Mouse (Mus musculus) monocyte, adult 2 months (primary cell): ENCODE data around the gene Lcn2.

Source experiments
- DNase-seq, 2 experiments: peaks; one replicate each; pipeline ENCODE4 v3.0.0; 2022; ENCODE audit warnings: low spot score in 2 of 2, low read depth in 1 of 2

Gene Lcn2

DNA sequence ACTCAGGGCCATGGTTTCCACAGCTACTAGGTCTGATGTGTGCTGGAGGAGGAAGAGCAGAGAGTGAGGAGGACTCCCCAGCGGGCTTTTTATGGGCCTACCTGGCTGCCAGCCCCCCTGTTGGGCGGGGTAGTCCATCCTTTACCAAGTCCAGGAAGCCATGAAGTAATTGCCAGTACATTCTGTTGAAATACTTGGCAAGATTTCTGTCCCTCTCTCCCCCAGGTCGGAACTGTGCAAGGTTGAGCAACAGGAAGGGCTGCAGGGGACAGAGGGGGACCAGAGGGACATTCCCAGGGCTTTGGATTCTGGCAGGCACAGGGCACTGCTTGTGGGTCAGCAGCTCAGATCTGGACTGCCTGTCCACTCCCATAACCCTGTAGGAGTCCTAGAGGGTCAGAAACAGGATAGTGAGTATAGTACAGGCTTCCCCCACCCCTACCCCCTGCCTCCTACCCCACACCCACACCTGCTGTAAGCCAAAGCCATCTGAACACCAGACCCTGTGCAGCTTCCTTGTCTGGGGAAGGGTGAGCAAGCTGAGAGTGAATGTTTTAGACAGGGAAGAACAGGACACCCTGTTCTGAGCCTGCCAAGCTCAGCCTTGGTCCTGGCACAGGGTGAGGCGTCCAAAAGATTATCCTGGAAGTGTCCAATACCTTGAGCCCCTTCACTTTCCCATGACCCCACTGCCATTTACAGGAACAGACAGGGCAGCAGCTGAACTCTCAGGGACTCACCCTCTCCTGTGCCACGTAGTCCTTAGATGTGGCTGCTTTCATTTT lies at the start of gene Lcn2:
Lcn2 (minus strand) TSS at position 547 of the 785 bp plus-strand sequence.
- no peak for DNase-seq

DNA sequence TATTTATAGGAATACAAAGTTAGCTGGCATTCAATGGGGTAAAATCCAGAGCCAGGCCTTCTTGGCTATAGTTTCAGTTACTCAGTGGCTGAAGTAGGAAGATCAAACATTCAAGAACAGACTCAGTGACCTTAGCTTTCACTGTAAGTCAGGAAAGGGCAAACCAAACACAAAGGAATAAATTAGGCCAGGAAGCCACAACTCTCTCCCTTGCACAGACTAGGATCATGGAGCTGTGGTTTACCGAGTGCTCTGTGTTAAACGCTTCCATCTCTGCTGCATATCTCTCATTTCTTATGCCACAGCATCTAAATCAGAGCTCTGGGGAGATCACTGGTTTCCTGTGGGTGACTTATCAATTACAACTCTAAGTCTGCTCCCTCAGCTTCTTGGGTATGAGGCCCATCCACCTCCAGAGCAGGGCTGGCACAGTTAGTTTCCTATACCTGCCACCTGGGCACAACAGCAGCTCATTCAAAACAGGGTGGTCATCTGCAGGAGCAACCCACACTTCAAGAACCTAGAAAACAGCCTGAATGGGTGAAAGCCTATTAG lies 49.6 kb upstream of the Lcn2 start:
- no peak for DNase-seq

DNA sequence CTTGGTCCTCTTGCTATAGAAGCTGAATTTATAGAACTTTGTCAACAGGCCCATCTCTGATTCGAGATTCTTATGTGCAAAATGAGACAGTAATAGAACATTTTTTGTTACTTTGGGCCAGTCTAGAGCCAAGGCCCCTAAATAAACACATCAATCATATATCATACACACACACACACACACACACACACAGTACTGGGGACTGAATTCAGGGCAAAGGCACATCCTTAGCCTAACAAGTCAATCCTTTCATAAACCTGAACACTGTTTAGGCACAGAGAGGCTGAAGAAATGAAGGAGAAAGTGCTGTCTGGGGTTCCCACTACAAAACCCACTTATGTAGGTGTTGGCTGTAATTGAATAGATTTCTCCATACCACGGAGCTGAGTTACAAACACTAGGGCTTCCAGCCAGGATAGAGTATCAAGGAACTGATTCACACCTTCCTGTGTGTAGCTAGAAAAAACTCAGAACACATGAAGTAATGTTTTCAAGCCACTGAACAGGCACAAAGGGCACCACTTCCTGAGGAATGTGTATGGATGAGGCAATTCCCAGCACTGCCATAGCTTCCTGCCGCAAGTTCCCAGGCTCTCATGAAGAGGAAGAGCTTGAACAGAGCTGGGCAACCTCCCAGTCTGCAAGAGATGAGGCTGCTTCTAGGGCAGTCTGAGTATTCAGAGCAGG lies 48.8 kb upstream of the Lcn2 start:
- no peak for DNase-seq

DNA sequence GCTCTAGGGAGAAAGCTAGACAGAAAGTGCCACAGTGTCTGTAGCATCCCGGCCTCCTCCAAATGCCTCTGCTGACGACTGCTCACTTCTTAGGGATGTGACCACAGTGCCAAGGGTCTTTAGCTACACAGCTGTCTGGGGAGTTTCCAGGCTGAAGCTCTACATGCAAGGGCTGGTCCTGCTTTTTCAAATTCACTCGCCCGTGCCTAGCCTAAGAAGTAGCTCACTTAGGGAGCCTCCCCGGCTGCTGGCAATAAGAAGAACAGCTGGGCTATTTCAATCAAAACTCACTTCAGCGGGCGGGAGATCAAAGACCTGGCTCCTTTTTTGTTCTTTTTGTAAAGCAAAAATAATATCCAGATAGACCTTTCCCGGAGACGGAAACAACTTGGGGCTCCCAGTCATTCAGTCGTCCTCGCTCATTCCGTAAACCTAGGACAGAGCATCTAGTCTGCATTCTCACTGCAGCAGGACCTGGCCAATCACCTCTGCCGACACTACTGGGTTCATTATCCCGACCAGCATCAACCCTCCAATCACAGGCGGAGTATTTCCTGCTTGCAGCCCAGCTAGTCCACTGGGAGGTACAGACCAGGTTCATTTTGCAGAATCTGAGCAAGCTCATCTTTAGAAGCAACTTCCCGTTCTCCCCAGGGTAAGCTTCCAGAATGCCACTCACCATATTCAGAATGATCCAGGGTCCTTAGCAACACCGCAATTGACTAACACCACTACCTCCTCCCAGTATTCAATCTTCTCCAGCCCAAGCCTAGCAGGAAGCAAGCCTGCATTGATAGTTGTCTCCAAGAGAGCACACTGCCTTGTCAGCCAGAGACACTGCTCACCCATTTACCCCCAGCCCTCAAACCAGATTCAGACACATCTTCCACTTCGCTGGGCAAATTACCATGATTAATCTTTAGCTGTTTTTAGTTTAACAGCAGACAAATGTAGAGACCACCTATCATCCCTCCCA lies 42.9 kb upstream of the Lcn2 start:
- DNase-seq, result no peak

DNA sequence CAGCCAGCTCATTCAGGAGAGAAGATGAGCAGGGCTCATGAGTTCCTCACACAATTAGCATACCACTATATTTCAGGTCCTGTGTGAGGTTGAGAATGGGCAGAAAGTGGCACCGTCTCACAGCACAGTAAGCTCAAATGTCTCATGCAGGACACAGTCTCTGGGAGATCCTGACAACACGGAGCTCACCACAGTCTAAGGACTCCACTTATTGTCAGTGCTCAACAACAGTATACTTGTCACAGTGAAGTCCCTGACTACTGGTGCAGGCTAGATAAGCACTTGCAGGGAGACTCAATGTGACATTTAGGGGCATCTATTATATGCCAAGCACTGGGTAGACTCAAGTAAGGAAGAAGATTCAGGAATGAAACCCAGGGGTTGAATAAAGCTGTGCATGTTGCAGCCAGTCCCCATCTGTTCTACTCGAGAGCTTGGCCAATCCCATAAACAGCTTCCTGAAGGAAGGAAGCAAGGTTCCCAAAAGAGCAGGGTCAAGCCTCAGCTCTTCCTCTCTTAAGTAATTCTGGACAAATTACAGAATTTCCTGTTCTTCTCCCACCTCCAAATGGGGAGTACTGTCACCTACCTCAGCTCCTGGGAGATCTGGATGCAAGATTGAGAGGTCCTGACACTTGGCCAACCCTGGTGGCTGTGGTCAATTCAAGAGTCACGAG lies 41.3 kb upstream of the Lcn2 start:
- no peak for DNase-seq

GRCm38 (mm10) chr2:32428262-32428722 lies 40.2 kb upstream of the Lcn2 start:
- DNase-seq, result no peak

GRCm38 (mm10) chr2:32427720-32428119 lies 39.7 kb upstream of the Lcn2 start:
- no peak for DNase-seq

GRCm38 (mm10) chr2:32426141-32426540 lies 38.1 kb upstream of the Lcn2 start:
- no peak for DNase-seq

GRCm38 (mm10) chr2:32425568-32425967 lies 37.5 kb upstream of the Lcn2 start:
- no peak for DNase-seq

GRCm38 (mm10) chr2:32424796-32425195 lies 36.7 kb upstream of the Lcn2 start:
- DNase-seq, result no peak

- DNase-seq, result peak in 1 of 2 experiments; percentile 35
These were observed 35.7 kb upstream of the Lcn2 start for GRCm38 (mm10) chr2:32423481-32424331.

DNA sequence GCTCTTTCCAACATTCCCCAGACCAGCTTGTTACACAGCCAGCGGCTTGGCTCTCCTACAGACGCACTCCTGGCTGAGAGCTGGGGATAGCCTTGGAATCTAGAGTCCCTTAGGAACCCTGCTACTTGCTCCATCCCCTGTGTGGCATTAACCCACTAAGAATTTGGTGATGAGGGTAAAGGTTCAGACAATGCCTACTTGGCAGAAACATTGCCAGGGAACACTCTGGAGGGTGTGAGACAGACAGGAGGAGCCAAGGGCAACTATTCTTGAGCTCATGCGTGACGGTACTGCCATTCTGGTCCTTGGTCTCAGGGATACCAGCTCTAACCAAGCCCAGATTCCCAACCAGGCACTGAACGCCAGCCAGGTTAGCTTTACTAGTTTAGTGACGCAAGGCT lies 33.8 kb upstream of the Lcn2 start:
- no peak for DNase-seq

DNA sequence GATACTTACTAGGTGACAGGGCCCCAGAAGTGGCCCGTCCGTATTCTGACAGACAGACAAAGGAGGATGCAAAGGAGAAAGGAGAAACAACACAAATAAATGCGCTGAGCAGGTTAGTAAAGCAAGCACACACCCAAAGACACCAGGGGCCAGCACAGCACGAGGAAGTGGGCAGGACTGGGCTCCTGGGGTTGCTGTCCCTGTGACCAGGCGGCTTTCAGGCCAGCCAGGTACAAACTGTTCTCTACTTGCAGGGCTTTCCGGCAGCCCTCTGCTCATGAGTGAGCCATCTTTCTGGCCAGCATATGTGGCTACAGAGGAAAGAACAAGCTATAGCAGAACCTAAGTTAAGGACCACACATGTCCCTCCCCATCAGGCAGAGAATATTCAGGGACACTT lies 32.6 kb upstream of the Lcn2 start:
- DNase-seq, result no peak

DNA sequence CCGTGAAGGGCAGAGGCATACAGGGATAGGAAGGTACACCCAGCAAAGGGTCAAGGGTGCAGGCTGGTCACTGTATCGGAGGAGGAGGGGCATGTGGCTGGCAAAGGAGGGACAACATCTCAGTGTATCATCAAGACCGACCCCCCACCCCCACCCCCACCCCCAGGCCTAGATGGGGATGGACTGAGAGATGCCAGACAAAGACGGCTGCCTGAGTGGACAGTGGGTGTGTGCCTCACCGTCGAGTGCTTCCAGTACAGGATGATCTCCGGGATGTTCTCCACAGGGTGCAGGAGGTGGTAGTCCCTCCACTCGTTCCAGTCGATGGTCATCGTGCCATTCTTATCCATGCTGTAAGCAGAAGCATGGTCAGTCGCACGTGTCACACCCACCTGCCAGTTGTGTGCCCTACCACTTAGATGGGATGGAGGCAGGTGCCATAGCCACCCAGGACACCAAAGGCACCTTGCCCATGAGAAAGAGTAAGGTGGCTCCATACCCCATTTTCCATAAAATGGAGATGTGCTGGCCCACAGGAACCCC lies 32.1 kb upstream of the Lcn2 start:
- no peak for DNase-seq

- DNase-seq, result no peak
These were observed 31.3 kb upstream of the Lcn2 start for GRCm38 (mm10) chr2:32419359-32419758.

DNA sequence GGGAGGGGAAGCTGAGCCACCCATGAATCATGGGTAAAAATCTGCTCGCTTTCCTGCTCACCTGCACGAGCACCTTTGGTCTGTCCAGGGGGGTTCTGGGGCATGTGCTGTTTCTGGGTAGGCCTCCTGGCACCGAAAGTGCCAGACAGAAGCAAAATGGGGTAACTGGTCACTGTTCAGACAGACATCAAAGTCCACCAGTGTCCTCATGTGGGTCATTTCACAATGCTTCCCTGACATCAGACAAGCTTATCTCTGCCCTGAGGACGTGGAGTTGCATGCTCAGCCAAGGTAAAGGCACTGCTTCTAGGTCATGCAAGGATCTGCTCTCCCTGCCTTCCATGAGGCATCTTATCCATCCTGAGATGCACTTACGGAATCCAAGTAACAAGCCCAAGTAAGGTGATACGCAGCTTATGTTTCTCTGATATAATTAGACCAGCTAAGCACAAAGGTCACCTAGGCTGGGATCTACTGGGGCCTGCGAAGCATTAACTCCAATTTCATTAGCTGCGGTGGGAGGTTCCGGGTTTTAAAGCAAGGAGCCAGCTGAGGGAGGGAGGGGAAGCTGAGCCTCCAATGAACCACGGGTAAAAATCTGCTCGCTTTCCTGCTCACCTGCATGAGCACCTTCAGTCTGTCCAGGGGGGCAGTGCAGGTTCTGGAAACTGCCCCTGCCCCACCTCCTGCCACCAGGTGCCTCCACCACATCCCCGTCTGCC lies 30.5 kb upstream of the Lcn2 start:
- DNase-seq, result no peak

DNA sequence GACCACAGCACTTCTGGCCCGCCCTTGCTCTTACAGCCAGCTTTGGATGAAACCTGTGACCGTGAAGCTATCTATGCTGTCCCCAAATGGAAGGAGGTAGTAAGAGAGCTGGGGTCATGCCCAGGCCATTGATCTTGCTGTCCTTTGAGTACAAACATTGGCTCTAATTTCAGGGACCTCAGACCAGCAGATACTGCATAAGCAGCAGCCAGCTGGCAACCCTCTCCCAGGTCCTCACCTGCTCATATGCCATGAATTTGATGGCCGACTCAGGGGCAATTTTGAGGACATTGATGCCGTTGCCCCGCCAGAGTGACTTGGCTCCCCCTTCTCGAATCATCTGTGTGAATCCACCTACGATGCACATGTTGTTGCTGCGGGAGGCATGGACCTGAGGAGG lies 29.4 kb upstream of the Lcn2 start:
- no peak for DNase-seq

DNA sequence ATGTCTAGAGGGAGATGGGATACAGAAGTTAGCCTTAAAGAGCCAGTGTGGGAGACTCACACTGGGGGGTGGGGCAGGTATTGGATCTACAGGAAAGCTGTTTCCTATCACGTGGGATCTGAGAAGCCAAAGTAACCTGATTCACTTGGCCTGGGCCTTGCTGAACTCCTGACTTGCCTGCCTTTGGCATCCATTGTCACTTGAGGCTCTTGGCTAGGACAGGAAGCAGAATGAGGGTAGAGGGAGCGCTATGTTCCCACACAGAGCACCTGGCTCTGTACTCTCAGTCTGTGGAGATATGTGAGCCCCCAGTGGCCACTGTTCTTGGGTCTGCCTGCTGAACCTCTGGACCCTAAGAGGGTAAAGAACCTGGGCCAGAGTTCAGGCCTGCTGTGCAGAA lies 28.5 kb upstream of the Lcn2 start:
- DNase-seq, result no peak

- DNase-seq, result no peak
These were observed 27.7 kb upstream of the Lcn2 start for GRCm38 (mm10) chr2:32415801-32416200.
